Mouse (Mus musculus): ENCODE data around the gene Spg20.

Spg20 gene

DNA sequence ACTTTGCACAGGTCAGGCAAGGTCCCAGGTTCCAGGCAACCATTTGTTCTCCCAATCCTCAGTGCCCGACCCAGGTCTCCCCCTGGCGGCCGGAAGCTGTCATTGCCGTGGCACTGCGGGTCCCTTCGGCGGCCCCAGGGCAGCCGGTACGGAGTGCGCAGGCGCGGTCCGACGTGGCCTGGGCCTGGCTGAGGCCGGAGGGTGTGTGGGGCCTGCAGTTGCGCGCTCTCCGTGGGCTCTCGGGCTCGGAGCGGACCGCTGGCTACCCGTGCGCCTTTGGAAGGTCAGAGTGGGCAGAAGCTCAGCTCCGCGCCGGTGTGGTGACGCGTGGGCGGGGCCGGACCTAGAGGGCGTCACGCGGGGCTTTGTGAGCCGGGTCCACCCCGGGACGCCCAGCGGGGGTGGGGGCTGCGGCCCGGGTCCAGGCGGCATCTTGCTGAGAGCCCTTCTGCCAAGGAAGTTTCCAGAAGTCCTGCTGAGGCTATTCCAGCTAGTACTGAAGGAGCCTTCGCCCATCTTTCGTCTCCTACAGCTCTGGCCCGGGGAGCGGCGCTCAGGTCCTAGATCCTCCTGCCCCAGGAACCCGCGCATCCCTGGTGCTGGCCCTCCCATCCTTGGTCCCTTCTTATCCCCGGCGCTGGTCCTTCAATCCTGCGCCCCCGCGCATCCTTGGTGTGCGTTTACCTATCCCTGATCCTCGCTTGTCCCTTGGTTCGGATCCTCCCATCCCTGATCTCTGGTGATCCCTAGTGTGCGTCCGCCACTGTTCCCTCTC, at the start of gene Spg20:
Gene Spg20, plus strand, starts transcription at position 174 of the 775 bp plus-strand sequence.
- DNase-seq (ENCODE audit: low read depth, low spot score), result peak; percentile 95

DNA sequence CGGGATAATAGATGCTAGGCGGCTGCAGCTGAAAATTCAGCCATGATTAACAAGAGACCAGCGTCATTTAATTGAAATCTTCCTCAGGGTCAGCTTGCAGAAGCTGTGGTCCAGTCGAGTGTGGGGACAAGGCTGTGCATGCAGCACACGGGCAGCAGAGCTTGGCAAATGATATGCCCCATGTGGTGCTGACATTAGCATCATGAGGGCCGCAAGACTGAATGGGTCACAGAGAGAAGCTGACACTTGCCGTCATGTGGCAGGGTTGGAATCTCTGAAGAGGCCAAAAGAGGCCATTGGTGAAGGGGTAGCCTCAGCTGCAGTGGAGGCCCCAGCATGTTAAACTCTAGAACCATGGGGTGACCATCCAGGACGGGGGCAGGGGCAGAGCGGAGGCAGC, 49.3 kb upstream of the Spg20 start:
- no peak for DNase-seq (ENCODE audit: low read depth, low spot score)

- DNase-seq (ENCODE audit: low read depth, low spot score), result peak; percentile 80
Observed at GRCm38 (mm10) chr3:55064396-55064795, 47.5 kb upstream of the Spg20 start.

GRCm38 (mm10) chr3:55065738-55066665, 45.9 kb upstream of the Spg20 start:
- DNase-seq (ENCODE audit: low read depth, low spot score), result no peak

DNA sequence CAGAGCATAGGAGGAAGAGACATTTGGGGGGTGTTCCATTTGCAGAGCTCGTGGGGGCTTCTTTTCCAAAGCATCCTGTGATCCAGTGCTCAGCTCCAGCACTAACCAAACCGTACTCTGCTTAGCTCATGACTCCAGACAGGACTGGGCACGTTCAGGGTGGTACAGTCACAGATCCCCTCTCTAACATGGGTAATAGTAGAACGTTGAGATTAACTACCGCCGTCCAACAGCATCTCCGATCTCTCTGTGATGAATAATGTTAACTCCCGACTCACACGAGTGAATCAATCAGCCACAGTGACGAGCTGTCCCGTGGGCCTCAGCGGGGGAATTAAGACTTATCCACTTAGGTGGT, 45.3 kb upstream of the Spg20 start:
- DNase-seq (ENCODE audit: low read depth, low spot score), result no peak

DNA sequence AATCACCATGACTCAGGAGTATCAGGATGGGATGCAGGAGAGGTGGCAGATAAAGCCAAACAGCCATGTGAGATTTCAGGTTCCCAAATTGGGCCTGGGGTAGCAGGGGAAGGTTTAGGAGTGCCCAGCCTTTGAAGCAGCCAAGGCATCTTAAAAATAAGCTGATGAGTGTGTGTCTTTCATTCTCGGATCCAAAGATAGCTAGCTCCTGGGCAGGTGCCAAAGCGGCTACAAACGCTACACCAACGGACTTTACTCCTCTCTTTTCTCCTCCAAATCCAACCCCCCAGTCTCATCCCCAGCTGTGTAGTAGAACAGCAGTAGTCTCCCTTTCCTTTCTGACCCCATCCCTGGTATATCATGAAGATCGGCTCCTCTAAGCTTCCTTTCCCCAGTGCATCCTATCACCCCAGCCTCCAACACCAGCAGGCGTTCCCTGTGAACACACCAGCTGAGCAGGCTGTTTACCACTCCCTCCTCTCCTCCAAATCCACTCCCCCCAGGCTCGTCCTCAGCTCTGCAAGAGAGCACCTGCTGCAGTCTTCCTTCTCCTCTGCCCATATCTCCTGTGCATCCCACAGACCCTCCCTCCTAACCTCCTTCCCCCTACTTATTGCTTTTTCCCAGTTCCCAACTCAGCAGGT, 44.0 kb upstream of the Spg20 start:
- DNase-seq (ENCODE audit: low read depth, low spot score), result no peak

- DNase-seq (ENCODE audit: low read depth, low spot score), result no peak
Observed at GRCm38 (mm10) chr3:55074576-55075293, 37.2 kb upstream of the Spg20 start.

- DNase-seq (ENCODE audit: low read depth, low spot score), result no peak
Observed at GRCm38 (mm10) chr3:55075294-55075648, 36.6 kb upstream of the Spg20 start.

- DNase-seq (ENCODE audit: low read depth, low spot score), result no peak
Observed at GRCm38 (mm10) chr3:55078233-55078632, 33.7 kb upstream of the Spg20 start.

DNA sequence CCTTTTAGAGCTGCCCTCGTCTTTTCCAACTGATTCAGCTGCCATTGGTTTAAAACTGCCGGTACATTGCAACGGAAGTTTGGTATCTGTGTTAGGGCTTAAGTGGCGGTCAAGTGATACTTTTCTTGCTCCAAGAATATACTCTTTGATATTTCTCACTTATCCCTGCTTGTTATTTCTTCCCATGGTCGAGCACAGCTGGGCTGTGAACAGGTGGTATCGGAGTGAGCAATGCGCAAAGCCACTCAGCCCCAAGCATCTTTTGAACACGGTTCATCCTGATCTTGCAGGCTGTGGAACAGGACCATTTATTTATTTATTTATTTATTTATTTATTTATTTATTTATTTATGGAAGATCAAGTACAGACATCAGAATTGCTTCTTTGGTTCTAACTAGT, 32.3 kb upstream of the Spg20 start:
- DNase-seq (ENCODE audit: low read depth, low spot score), result no peak

GRCm38 (mm10) chr3:55080055-55080454, 31.9 kb upstream of the Spg20 start:
- peak; percentile 79 for DNase-seq (ENCODE audit: low read depth, low spot score)

GRCm38 (mm10) chr3:55084781-55085180, 27.1 kb upstream of the Spg20 start:
- no peak for DNase-seq (ENCODE audit: low read depth, low spot score)

DNA sequence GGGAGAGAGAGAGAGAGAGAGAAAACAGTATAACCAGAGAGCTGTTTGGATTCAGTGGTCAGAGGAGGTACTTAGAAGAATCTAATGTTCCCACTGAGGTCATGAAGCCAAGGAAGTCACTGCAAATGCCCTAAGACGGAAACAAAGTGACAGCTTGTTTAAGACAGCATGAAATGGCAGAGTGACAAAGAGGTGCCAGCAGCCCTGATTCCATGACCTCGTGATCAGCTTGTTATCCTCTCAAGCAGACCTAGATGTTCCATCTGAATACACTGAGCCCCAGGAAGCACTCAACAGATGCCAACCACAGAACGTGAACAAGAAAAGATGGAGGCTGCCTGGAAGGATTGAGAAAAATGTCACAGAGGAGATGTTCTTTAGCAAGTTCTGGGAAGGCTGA, 26.2 kb upstream of the Spg20 start:
- DNase-seq (ENCODE audit: low read depth, low spot score), result no peak

DNA sequence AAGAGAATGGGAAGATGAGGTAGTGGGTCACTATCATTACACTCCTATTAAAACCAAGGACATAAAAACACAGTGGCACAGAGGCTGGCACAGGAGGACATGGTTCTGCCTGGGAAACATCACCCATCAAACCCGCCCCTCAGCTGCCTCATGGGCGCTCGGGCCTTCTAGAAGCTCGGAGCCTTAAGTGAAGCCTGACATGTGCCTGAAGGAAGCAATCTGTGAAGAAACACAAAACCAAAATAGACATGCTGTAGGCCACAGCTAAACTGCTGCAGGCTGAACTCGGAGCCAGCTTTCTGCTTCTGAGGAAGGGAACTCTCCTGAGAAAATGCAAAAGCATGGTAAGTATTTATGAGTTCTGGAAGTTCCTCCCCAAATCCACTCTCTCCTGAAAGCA, 25.0 kb upstream of the Spg20 start:
- DNase-seq (ENCODE audit: low read depth, low spot score), result no peak

DNA sequence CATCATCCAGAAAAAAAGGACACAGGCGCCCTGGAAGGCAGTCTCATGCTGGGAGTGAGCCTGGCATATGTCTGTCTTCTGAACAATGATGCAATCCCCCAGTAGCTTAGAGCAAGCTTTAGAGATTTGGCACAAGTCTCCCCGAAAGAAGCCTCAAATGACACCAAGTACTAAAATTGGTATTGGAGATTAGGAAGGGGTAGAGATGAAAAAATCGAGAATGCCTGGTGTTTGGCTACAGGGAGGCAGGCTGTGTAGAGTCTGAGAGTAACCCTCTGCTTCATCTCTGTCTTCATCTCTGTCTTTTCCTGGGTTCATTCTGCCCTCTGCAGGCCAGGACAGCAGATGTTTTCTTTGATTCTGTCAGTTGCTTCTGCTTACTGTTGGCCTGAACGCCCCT, 24.5 kb upstream of the Spg20 start:
- DNase-seq (ENCODE audit: low read depth, low spot score), result no peak

- no peak for DNase-seq (ENCODE audit: low read depth, low spot score)
Observed at GRCm38 (mm10) chr3:55088359-55088758, 23.5 kb upstream of the Spg20 start.

- DNase-seq (ENCODE audit: low read depth, low spot score), result no peak
Observed at GRCm38 (mm10) chr3:55088843-55089242, 23.1 kb upstream of the Spg20 start.

- no peak for DNase-seq (ENCODE audit: low read depth, low spot score)
Observed at GRCm38 (mm10) chr3:55089291-55089690, 22.6 kb upstream of the Spg20 start.

- DNase-seq (ENCODE audit: low read depth, low spot score), result no peak
Observed at GRCm38 (mm10) chr3:55093161-55093560, 18.7 kb upstream of the Spg20 start.

DNA sequence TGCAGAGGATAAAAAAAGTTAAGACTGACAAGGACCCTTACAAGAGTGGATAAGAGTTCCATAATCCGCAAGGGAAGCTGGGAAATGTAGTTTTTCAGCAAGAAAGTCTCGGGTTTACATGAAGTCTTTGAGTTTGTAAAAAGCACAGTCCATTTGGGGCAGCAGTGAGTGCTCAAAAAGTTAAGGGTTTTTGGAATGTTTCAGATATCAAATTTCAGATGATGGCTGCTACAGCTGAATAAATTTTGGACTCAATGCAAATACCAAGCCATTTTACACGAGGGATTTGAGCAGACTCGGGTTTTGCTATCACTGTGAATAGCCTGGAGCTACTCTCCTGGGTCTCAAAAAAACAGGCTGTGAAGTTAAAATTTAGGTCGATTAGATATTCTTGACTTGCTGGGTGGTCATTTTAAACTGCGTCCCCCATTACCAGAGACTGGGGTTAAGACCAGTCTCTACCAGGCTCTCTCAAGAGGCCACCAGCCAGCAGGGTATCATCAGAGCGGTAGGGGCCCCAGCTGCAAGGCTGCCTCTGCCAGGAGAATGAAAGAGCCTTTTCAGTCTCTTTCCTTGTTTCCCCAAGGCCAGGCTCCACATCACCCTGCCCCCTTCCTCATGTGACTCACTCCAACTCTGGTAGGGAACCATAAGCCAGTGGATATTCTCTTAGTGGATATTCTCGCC, 15.8 kb upstream of the Spg20 start:
- no peak for DNase-seq (ENCODE audit: low read depth, low spot score)

- no peak for DNase-seq (ENCODE audit: low read depth, low spot score)
Observed at GRCm38 (mm10) chr3:55096655-55097005, 15.3 kb upstream of the Spg20 start.
